In the genomic region with DNA sequence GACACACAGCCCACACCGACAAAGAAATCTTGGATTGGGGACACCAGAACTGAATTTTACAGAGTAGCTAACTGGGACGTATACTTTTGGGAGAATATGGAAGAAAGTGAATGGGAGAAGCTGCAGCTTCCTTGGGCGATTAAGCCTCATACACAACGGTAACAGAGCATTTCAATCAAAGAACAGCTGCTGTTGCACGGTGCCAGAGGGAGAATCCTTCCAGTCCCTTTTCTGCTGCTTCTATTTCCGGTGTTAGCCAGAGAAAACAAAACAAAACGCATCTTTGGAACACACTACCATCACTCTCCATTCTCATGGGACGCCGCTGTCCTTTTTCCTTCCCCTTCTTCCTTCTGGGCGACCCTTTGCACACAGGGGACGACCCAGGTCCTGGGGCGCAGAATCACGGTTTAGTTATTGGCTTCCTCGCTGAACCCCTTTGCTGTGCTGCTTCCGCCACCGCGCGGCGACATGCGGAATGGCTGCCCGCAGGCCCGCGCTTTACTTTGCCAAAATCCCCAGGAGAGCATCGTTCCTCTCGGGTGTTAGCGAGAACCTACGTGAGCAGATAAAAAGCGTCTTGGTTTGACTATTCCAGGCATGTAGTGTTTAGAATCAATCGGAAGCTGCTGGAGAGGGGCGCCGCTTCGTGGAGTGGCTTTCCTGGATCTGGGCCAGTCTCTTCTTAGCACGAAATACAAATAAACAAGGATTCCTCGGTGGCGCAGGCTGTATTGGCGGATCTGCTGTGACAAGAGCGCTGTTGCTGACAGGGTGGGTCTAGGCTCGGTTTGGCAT, we compare ENCODE assay signal across 8 mouse cellular contexts.
DNase-seq lines count a peak whose midpoint lies in the region; ATAC-seq and TF ChIP-seq lines count a peak whose summit lies in the region.

No protein-coding gene starts in this region.

- peak overlapping the region; percentile 55 for H3K4me2 ChIP-seq in hindbrain, embryonic 13.5 days
- peak overlapping the region; percentile 57 for H3K4me2 ChIP-seq in lung, postnatal 0 days (replicated peaks; ENCODE audit: low read depth, low read length)

- no peak for TF ChIP-seq EP300 in lung, postnatal 0 days (IDR thresholded peaks at IDR 0.05)

- 4% methylated on average over 38 of the region's 38 CpGs for WGBS in hindbrain, embryonic 13.5 days
- WGBS in lung, postnatal 0 days, result 3% methylated on average over 38 of the region's 38 CpGs

- peak; percentile 98 for TF ChIP-seq CTCF in lung, postnatal 0 days (IDR thresholded peaks at IDR 0.05)

- peaks cover 18% of the 10 kb centered on the region for H3K4me1 ChIP-seq in hindbrain, embryonic 13.5 days (replicated peaks)
- H3K4me1 ChIP-seq in lung, postnatal 0 days (ENCODE audit: insufficient read depth, low read depth, low read length), result no peaks in the 10 kb centered on the region

- peak; percentile 91 for ATAC-seq in hindbrain, embryonic 13.5 days (ENCODE audit: low FRiP score)
- ATAC-seq in lung, postnatal 0 days, result peak; percentile 82

- H3K36me3 ChIP-seq in hindbrain, embryonic 13.5 days, result no peaks in the 10 kb centered on the region
- no peaks in the 10 kb centered on the region for H3K36me3 ChIP-seq in lung, postnatal 0 days (ENCODE audit: insufficient read depth, low read length)

- no peaks in the 10 kb centered on the region for H3K9me3 ChIP-seq in hindbrain, embryonic 13.5 days
- no peaks in the 10 kb centered on the region for H3K9me3 ChIP-seq in lung, postnatal 0 days (ENCODE audit: low read length)

- H3K9ac ChIP-seq in hindbrain, embryonic 13.5 days, result peak overlapping the region; percentile 74
- H3K9ac ChIP-seq in lung, postnatal 0 days (replicated peaks; ENCODE audit: low read depth), result no peak overlapping the region

- no peaks in the 10 kb centered on the region for H3K27me3 ChIP-seq in hindbrain, embryonic 13.5 days
- H3K27me3 ChIP-seq in lung, postnatal 0 days (replicated peaks; ENCODE audit: insufficient read depth, low read length), result no peaks in the 10 kb centered on the region

- peak overlapping the region; percentile 91 for H3K27ac ChIP-seq in hindbrain, embryonic 13.5 days
- no peak overlapping the region for H3K27ac ChIP-seq in lung, postnatal 0 days (ENCODE audit: low read length)

- H3K4me3 ChIP-seq in hindbrain, embryonic 13.5 days, result peak overlapping the region; percentile 46
- H3K4me3 ChIP-seq in lung, postnatal 0 days (ENCODE audit: low read depth, low read length), result peak overlapping the region; percentile 33

- peak; percentile 64 for DNase-seq in WW6 (ENCODE audit: low read depth, low spot score)
- peak; percentile 91 to 93 for DNase-seq in cerebellum, postnatal 14 days
- DNase-seq in frontal cortex, postnatal 25 days (ENCODE audit: low spot score in 2 of 2), result peak; percentile 85 to 88
- DNase-seq in layer of hippocampus, postnatal 14 days (ENCODE audit: low spot score in 2 of 2), result peak; percentile 93
- peak; percentile 77 for DNase-seq in lung, postnatal 0 days (ENCODE audit: low spot score)
- DNase-seq in ovary, postnatal 14 days (ENCODE audit: low spot score), result peak; percentile 73
- DNase-seq in urinary bladder, adult 18-20 months (ENCODE audit: low spot score in 2 of 2), result peak; percentile 60 to 77
